Mouse (Mus musculus): ENCODE measurements around the gene Cilp2.

DNA sequence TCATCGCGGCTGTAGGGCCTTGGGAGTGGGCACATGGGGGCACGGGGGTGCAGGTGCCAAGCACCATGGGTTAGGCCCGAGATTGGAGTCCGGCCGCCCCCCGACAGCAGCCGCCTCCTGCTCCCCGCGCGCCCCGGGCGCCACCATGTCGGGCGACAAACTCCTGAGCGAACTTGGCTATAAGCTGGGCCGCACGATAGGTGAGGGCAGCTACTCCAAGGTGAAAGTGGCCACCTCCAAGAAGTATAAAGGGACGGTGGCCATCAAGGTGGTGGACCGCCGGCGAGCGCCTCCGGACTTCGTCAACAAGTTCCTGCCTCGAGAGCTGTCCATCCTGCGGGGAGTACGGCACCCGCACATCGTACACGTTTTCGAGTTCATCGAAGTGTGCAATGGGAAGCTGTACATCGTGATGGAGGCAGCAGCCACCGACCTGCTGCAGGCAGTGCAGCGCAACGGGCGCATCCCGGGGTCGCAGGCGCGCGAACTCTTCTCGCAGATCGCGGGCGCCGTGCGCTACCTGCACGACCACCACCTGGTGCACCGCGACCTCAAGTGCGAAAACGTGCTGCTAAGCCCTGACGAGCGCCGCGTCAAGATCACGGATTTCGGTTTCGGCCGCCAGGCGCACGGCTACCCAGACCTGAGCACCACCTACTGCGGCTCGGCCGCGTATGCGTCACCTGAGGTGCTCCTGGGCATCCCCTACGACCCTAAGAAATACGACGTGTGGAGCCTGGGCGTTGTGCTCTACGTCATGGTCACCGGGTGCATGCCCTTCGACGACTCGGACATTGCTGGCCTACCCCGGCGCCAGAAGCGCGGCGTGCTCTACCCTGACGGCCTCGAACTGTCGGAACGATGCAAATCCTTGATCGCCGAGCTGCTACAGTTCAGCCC is 14.9 kb upstream of the Cilp2 start, which contains the start of the genes Tssk6, Ndufa13 and Yjefn3:
- TF ChIP-seq POLR2A (IDR thresholded peaks at IDR 0.05; ENCODE audit: low read depth, low read length): no peak
- no peak for TF ChIP-seq CTCF (IDR thresholded peaks at IDR 0.05; ENCODE audit: extremely low read depth, insufficient read depth, insufficient read length, insufficient replicate concordance)

Data from spleen, adult 2 months (tissue).